Mouse (Mus musculus) kidney, postnatal 36 days (tissue): ENCODE data around the gene Gigyf2.

ENCODE experiments used
- DNase-seq, 2 experiments: peaks; one replicate each; pipeline ENCODE4 v3.0.0; 2021 to 2022; ENCODE audit warnings: mixed read lengths in 2 of 2

The Gigyf2 gene

DNA sequence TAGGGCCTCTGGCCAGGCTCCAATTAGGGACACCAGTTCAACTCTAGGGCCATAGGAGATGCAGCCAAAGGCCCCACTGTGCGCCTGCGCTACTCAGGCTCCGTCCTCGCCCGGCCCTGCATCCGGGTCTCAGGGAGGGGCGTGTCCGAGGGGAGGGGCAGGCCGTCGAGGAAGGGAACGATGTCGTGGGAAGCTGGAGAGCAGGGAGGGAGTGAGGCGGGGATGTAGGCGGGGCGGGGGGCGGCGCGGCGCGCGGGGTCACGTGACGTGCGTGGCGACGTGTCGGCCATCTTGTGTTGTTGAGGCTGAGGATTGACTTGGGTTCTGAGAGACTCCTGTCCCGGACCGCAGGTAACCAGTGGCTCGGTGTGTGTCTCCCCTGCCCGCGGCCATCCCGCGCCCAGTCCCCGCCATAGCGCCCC lies at the start of gene Gigyf2:
Gigyf2 (plus strand) TSS at position 257 of the 422 bp plus-strand sequence.
- peak; percentile 97 to 98 for DNase-seq

DNA sequence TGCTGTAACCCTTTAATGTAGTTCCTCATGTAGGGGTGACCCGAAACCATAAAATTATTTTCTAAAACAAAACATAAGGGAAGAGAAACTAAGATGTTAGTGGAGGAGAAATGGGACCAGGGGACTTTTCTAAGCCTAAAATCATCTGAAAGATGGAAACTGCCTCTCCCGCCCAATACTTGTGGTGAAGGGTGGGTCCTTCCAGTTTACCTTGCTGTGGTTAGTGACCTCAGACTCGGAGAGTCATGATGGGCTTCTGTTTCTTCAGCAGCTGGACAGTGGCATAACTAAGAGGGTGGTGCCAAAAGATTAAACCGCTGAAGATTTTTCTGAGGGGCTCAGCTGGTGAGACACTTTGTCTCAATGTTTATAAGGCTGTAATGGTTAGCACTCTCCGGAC lies 46.5 kb upstream of the Gigyf2 start:
- DNase-seq = no peak

DNA sequence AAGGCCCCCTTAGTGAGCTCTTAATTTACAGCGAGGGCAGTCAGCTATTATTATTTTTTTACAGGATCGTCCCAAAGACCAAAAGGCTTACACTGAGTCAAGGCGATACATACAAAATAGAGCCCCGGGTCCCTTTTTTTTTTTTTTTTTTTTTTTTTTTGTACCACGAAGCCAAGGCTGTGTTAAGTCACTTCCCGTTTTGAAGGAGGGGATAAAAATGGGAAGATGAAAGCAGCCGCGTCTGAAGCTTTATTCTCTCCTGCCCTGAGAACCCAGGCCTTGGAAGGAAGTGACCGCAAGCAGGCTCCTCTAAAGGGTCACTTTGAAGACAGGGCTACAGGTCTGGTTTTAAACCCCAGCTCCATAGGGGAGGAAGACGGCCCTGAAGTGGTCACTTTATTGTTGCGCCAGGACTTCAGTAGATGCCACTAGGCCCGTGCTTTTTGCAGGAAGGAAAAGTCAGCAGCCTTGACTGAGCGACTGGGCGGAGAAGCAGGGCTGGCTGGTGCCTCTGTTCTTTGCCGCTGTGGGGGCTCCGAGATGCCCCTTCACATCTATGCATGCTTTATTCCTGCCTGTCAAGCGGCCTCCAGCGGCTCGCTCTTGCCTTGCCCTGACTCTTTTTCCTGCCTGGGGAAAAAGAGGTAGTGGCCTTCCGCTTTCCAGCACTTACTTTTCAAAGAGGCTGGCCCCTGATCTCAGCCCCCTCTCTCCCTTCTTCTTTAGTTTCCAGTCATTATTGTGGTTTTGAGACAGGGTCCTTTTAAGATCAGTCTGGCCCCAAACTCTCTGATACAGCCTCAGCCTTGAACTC lies 45.0 kb upstream of the Gigyf2 start:
- DNase-seq = no peak

GRCm38 (mm10) chr1:87282413-87282788 lies 44.4 kb upstream of the Gigyf2 start:
- no peak for DNase-seq

GRCm38 (mm10) chr1:87283410-87283960 lies 43.3 kb upstream of the Gigyf2 start:
- peak; percentile 35 to 48 for DNase-seq

DNA sequence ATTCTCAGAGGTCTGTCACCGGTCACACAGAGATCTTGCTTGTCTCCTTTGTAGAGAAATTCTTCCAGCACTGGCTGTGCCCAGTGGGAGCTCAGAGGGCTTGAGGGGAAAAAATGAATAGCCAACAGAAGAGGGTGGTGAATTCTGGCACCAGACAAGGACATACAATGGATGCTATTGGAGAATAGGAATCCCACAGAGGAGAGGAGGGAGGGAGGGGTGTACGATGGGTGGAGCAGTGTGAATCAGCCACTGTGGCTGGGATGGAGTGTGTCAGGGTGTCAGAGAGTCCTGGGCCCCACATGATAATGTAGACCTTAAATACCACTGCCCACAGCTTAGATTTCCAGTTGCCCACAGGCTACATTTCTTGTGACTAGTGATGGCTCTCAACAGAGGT lies 39.7 kb upstream of the Gigyf2 start:
- DNase-seq = no peak

DNA sequence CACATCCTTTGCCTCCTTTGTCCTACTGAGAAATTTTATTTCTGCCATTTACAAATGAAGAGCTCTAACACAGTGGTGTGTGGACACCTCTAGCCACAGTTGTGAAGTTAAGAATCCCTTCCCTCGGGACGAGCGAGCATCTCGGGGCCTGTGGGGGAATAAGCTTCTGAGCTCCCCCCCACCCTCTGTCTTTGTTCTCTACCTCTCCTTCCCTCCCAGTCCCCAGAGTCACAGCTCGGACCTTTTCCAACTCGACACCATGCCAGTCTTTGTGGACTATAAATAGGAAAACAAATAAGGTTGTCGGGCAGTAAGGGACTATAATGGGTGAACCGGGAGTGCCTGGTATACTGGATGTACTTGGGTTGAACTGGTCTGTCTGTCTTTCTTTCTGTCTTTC lies 35.4 kb upstream of the Gigyf2 start:
- DNase-seq = peak; percentile 34 to 43

GRCm38 (mm10) chr1:87292420-87293190 lies 34.2 kb upstream of the Gigyf2 start:
- DNase-seq = peak; percentile 75 to 76

GRCm38 (mm10) chr1:87294063-87294710 lies 32.6 kb upstream of the Gigyf2 start:
- DNase-seq = peak; percentile 50 to 67

DNA sequence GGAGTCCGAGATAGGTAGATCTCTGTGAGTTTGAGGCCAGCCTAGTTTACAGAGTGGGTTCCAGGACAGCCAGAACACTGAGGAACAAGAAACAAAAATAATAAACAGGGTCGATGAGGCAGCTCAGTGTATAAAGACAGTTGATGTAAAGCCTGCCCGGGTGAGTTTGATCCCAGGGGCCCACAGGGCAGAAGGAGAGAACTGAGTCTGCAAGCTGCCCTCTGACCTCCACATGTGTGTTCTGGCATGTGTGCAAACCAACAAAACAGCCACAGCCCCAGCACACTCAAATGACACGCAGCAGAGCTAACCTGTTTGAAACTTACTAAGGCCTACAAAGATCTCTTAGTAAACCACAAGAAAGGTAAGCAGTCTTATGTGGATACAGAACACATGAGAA lies 31.8 kb upstream of the Gigyf2 start:
- DNase-seq = peak in 1 of 2 experiments; percentile 31

DNA sequence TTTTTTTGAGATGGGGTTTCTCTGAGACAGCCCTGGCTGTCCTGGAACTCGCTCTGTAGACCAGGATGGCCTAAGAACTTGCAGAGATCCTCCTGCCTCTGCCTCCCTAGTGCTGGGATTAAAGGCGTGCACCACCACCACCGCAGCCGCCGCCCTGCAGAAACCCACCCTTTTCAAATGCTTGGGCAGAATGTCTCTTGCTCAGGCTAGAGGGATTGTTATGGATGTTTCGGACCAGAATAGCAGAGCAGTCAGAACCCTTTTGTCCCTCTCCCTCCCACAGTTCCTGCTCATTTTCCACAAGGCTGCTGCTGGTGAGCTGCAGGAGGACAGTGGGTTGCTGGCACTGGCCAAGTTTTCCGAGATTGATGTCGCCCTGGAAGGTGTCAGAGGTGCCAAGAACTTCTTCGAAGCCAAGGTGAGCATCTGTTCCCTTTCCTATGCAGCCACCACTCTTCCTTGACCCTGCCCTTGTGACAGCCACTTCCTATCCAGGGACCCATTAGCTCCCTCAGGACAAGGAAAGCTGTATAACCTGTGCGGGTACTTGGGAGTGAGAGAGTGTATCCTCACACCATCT lies 29.4 kb upstream of the Gigyf2 start:
- no peak for DNase-seq

GRCm38 (mm10) chr1:87300360-87301286 lies 26.2 kb upstream of the Gigyf2 start:
- DNase-seq = no peak

DNA sequence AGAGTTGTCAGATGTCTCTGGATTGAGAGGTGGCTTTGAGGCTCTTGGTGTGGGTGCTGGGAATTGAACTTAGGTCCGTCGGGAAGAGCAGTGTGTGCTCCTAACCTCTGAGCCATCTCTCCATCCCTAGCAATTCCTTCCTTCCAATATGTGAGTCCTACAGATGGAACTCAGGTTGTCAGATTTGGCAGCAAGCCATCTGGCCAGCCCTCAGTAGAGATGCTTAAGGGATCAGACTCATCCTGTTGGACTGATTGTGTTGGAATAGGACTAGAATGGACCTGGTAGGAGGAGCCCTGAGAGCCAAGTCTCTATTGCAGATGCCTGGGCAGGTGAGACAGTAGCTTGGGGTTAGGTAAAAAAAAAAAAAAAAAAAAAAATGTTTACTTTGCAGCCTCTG lies 24.8 kb upstream of the Gigyf2 start:
- no peak for DNase-seq

DNA sequence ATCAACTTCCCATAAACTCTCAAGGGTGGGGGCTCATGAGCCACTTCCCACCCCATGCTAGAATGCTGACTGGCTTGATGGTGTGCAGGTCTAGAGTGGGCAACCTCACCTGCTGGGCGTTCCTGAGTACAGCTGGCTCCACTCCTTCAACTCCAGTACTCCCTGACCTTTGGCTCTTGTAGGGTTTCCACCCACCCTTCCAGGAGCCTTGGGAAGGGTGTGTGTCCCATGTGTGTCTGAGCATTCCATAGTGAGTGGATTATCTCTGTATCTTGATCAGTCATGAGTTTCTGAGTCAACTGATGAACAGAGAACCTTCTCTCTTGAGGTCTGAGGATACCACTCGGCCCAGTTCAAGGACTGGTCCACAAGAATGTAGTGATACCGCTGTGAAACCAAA lies 17.8 kb upstream of the Gigyf2 start:
- no peak for DNase-seq

- peak; percentile 40 to 63 for DNase-seq
Observed at GRCm38 (mm10) chr1:87309621-87310020, 17.2 kb upstream of the Gigyf2 start.

GRCm38 (mm10) chr1:87312681-87313080 lies 14.1 kb upstream of the Gigyf2 start:
- no peak for DNase-seq

DNA sequence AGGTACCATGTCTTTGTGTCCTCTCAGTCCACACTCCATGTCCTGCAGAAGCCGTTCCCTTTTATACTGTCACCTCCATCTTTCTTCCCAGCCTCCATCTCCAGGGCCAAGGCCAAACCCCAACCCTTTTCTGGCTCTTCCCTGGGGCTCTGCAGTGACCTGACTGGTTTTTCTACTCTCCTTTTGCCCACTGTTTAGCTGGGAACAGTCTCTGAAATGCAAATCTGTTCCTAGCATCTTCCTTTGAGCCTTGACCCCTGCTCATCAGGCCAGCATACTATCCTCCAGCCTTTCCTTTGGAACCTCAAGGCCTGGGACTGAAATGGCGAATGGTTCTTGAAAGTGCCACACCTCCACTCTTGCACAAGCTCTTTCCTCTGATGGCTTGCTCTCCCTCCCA lies 13.7 kb upstream of the Gigyf2 start:
- no peak for DNase-seq

GRCm38 (mm10) chr1:87313843-87314570 lies 12.8 kb upstream of the Gigyf2 start:
- DNase-seq = no peak

DNA sequence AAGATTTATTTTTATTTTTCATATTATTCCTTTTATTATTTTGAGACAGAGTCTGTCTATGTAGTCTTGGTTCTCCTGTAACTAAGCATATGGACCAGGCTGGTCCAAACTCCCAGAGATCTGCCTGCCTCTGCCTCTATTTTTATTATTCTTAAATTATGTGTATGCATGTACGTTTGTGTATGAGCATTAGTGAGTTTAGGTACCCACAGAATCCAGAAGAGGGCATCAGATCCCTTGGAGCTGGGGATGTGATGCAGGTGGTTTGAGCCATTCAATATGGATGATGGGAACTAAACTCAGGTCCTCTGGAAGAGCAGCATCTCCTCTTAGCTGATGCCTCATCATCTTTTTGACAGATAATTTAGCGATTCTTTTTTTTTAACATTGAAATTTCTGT lies 11.4 kb upstream of the Gigyf2 start:
- DNase-seq = no peak

- no peak for DNase-seq
Observed at GRCm38 (mm10) chr1:87315894-87316293, 10.9 kb upstream of the Gigyf2 start.

GRCm38 (mm10) chr1:87316672-87317071 lies 10.1 kb upstream of the Gigyf2 start:
- DNase-seq = peak; percentile 91 to 93
